Mouse (Mus musculus) embryonic facial prominence, embryonic 11.5 days (tissue): ENCODE results near the gene Hspb2. TPM values are rescaled to one million over a fixed set of nuclear protein-coding genes. Genes with fewer than 3 reads are reported as not detected.

Experiments
- ATAC-seq: fragments of 200-750 bp; cut with Nextera tagmentation; replicated peaks from 2 replicates; pipeline ENCODE4 v1.8.0; 2017; ENCODE audit warnings: low read depth; ENCODE audit not compliant: insufficient number of reproducible peaks, low FRiP score, low TSS enrichment
- DNase-seq: peaks from one replicate; pipeline ENCODE4 v3.0.0-alpha.2; 2015; ENCODE audit warnings: low spot score
- H3K27ac ChIP-seq: fragments of 300-500 bp; sonication (generic); replicated peaks from 2 replicates; pipeline ENCODE4 v1.5.1; 2014; ENCODE audit warnings: mild to moderate bottlenecking, low read depth, low read length, control low read depth
- H3K27me3 ChIP-seq: fragments of 300-500 bp; sonication (generic); 2 replicates; pipeline ENCODE4 v1.6.1; 2014; ENCODE audit warnings: mild to moderate bottlenecking, low read length, moderate library complexity, mixed read lengths; ENCODE audit not compliant: control insufficient read depth, insufficient read depth
- H3K36me3 ChIP-seq: fragments of 300-500 bp; sonication (generic); replicated peaks from 2 replicates; pipeline ENCODE4 v1.6.1; 2014; ENCODE audit warnings: low read depth, mild to moderate bottlenecking, low read length, moderate library complexity, mixed read lengths; ENCODE audit not compliant: control insufficient read depth, insufficient read depth
- H3K4me1 ChIP-seq: fragments of 300-500 bp; sonication (generic); 2 replicates; pipeline ENCODE4 v1.6.1; 2014; ENCODE audit warnings: low read length, mixed read lengths; ENCODE audit not compliant: control insufficient read depth, insufficient read depth
- H3K4me2 ChIP-seq: fragments of 300-500 bp; sonication (generic); 2 replicates; pipeline ENCODE4 v1.6.1; 2014; ENCODE audit warnings: low read depth, mild to moderate bottlenecking, control low read depth, low read length, moderate library complexity
- H3K4me3 ChIP-seq: fragments of 300-500 bp; sonication (generic); 2 replicates; pipeline ENCODE4 v1.5.1; 2014; ENCODE audit warnings: low read depth, low read length, control low read depth
- H3K9ac ChIP-seq: fragments of 300-500 bp; sonication (generic); replicated peaks from 2 replicates; pipeline ENCODE4 v1.6.1; 2014; ENCODE audit warnings: mild to moderate bottlenecking, control low read depth, low read length
- H3K9me3 ChIP-seq: fragments of 300-500 bp; sonication (generic); replicated peaks from 2 replicates; pipeline ENCODE4 v1.6.1; 2016; ENCODE audit warnings: mild to moderate bottlenecking, low read length, inconsistent platforms, mixed read lengths; ENCODE audit not compliant: control insufficient read depth
- WGBS: fragments of 180-500 bp; shearing (Covaris S2); extraction: QIAGEN DNeasy Blood & Tissue Kit; methylation state at CpG from one replicate; pipeline ENCODE4 v1.1.7; 2014; 5-methylcytosine and 5-hydroxymethylcytosine counted together
- polyA plus RNA-seq: library from polyadenylated mRNA; unstranded; fragments of >200 nt; fragmentation: Nextera tagmentation; extraction: Ambion mirVana; gene quantifications from 2 replicates; pipeline ENCODE4 v1.2.1, GENCODE M21; 2014

The Hspb2 gene
- polyA plus RNA-seq, 1 experiment from 2014 or later = 4.4 TPM

- no peak overlapping the region for H3K4me2 ChIP-seq
- 67% methylated on average over 6 of the region's 6 CpGs for WGBS
- H3K36me3 ChIP-seq = no peaks in the 10 kb centered on the region
- ATAC-seq (no peak), DNase-seq (no peak)
- no peaks in the 10 kb centered on the region for H3K4me1 ChIP-seq
- no peak overlapping the region for H3K9ac ChIP-seq
- no peak overlapping the region for H3K4me3 ChIP-seq
- H3K27me3 ChIP-seq = no peaks in the 10 kb centered on the region
- H3K9me3 ChIP-seq = no peaks in the 10 kb centered on the region
- H3K27ac ChIP-seq = no peak overlapping the region
These were observed 9.5 kb upstream of the Hspb2 start for GRCm38 (mm10) chr9:50761520-50762243.

DNA sequence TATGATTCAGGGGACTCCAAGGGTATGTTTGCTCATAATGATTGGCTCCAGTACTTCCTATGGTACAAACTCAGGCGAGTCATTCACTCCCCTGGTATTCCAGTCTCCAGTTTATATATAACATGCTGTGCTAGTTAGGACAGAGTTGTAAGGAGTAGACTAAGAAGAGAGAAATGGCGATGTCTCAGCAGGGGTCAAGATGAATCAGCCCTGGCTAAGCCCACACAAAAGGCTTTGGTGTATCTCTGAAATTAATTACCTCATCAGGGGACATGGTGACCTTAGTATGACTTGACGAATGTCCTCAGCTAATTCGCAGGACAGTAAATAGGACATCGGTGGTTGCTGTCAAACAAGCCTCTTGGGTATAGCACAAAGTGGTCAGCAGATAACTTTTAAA is 4.6 kb upstream of the Hspb2 start:
- Histone ChIP-seq H3K4me2 (no peak overlapping the region), H3K27me3 (no peaks in the 10 kb centered on the region), H3K36me3 (no peaks in the 10 kb centered on the region), H3K4me1 (no peaks in the 10 kb centered on the region), H3K4me3 (no peak overlapping the region), H3K9ac (no peak overlapping the region), H3K27ac (no peak overlapping the region), H3K9me3 (no peaks in the 10 kb centered on the region)
- WGBS = 52% methylated on average over 5 of the region's 5 CpGs
- no peak for DNase-seq
- no peak for ATAC-seq

DNA sequence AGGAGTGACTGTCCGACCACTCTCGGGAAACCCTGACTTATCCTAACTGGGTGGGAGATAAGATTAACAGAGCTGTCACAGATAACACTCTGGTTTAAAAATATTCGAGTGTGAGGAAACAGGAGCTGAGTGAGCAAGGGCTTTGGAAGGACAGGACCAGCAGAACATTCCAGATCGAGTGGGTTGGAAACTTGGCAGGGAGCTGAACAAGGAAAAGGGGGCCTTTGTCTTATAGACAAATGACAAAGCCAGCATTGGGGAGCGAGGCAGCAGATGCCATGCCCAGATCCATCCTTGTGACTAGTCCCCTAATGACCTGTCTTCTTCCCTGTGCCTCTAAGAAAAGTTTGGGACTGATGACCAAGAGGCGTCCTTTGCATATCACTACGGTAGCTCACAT is 1.8 kb upstream of the Hspb2 start:
- Histone ChIP-seq H3K27ac (no peak overlapping the region), H3K9me3 (no peaks in the 10 kb centered on the region), H3K4me2 (no peak overlapping the region), H3K4me3 (no peak overlapping the region), H3K4me1 (no peaks in the 10 kb centered on the region), H3K27me3 (no peaks in the 10 kb centered on the region), H3K36me3 (no peaks in the 10 kb centered on the region), H3K9ac (no peak overlapping the region)
- 67% methylated on average over 7 of the region's 7 CpGs for WGBS
- ATAC-seq (no peak), DNase-seq (no peak)

- DNase-seq (no peak), ATAC-seq (no peak)
- no peaks in the 10 kb centered on the region for H3K4me1 ChIP-seq
- no peaks in the 10 kb centered on the region for H3K36me3 ChIP-seq
- H3K27me3 ChIP-seq = no peaks in the 10 kb centered on the region
- H3K9ac ChIP-seq = no peak overlapping the region
- H3K4me3 ChIP-seq = no peak overlapping the region
- WGBS = 66% methylated on average over 17 of the region's 17 CpGs
- no peak overlapping the region for H3K27ac ChIP-seq
- no peaks in the 10 kb centered on the region for H3K9me3 ChIP-seq
- H3K4me2 ChIP-seq = no peak overlapping the region
These were observed 846 bp upstream of the Hspb2 start for GRCm38 (mm10) chr9:50752784-50753615.

- no peaks in the 10 kb centered on the region for H3K9me3 ChIP-seq
- no peak for DNase-seq
- ATAC-seq = no peak
- no peak within 1 kb of the TSS for H3K4me3 ChIP-seq
- no peak within 1 kb of the TSS for H3K27ac ChIP-seq
- no peak within 1 kb of the TSS; the same call in 1 of the 2 replicates for H3K4me2 ChIP-seq
- no peak within 1 kb of the TSS for H3K9ac ChIP-seq
- H3K4me1 ChIP-seq = no peaks in the 10 kb centered on the region
- H3K27me3 ChIP-seq = 0 out of 2 replicates have a peak, but pooled peaks cover 2% of the 10 kb centered on the region
- WGBS = 73% methylated on average over 22 of the region's 22 CpGs
- H3K36me3 ChIP-seq = no peaks in the 10 kb centered on the region
These were observed 831 bp downstream of the Hspb2 start, which contains the start of gene Cryab for GRCm38 (mm10) chr9:50751323-50751722. Gene Cryab (plus strand): TSS chr9:50751325.

- 44% methylated on average over 6 of the region's 6 CpGs for WGBS
- ATAC-seq = no peak
- Histone ChIP-seq H3K27ac (no peak overlapping the region), H3K4me2 (no peak overlapping the region), H3K27me3 (0 out of 2 replicates have a peak, but pooled peaks cover 2% of the 10 kb centered on the region), H3K4me1 (peaks cover 2% of the 10 kb centered on the region; the same call in 1 of the 2 replicates), H3K4me3 (no peak overlapping the region), H3K9ac (no peak overlapping the region), H3K36me3 (no peaks in the 10 kb centered on the region), H3K9me3 (no peaks in the 10 kb centered on the region)
- no peak for DNase-seq
These were observed 1.4 kb downstream of the Hspb2 start for GRCm38 (mm10) chr9:50750706-50751105.

GRCm38 (mm10) chr9:50746214-50746677 is 5.9 kb downstream of the Hspb2 start, which contains the start of gene 2310030G06Rik:
Gene 2310030G06Rik (minus strand): TSS chr9:50746536.
- under 1% methylated on average over 19 of the region's 19 CpGs for WGBS
- H3K4me1 ChIP-seq = peaks cover 2% of the 10 kb centered on the region; the same call in 1 of the 2 replicates
- DNase-seq = peak; percentile 64
- H3K4me2 ChIP-seq = peak within 1 kb of the TSS; percentile 58
- H3K27me3 ChIP-seq = 0 out of 2 replicates have a peak, but pooled peaks cover 2% of the 10 kb centered on the region
- H3K9me3 ChIP-seq = no peaks in the 10 kb centered on the region
- H3K9ac ChIP-seq = peak within 1 kb of the TSS; percentile 42
- no peak within 1 kb of the TSS for H3K27ac ChIP-seq
- H3K36me3 ChIP-seq = no peaks in the 10 kb centered on the region
- ATAC-seq = no peak
- H3K4me3 ChIP-seq = peak within 1 kb of the TSS; percentile 25
